Mouse (Mus musculus) heart, postnatal 0 days (tissue): ENCODE results near the gene Defb28. TPM values are rescaled to one million over a fixed set of nuclear protein-coding genes. Genes with fewer than 3 reads are reported as not detected.

Source experiments
- ATAC-seq: fragments of 200-750 bp; cut with Nextera tagmentation; 2 replicates; pipeline ENCODE4 v1.8.0; 2017; ENCODE audit warnings: low read depth, moderate number of reproducible peaks, moderate library complexity; ENCODE audit not compliant: insufficient read depth
- DNase-seq: peaks from one replicate; pipeline ENCODE4 v3.0.0-alpha.2; 2016; ENCODE audit warnings: low spot score
- H3K27ac ChIP-seq: fragments of 300-500 bp; sonication (generic); 2 replicates; pipeline ENCODE4 v1.5.1; 2014; ENCODE audit warnings: low read depth, mild to moderate bottlenecking
- H3K27me3 ChIP-seq: fragments of 300-500 bp; sonication (generic); 2 replicates; pipeline ENCODE4 v1.6.1; 2014; ENCODE audit warnings: low read length, mixed read lengths; ENCODE audit not compliant: control insufficient read depth, insufficient read depth
- H3K36me3 ChIP-seq: fragments of 300-500 bp; sonication (generic); replicated peaks from 2 replicates; pipeline ENCODE4 v1.6.1; 2014; ENCODE audit warnings: low read length, mixed read lengths; ENCODE audit not compliant: control insufficient read depth, insufficient read depth
- H3K4me1 ChIP-seq: fragments of 300-500 bp; sonication (generic); 2 replicates; pipeline ENCODE4 v1.6.1; 2014; ENCODE audit warnings: antibody characterized with exemption; ENCODE audit not compliant: control insufficient read depth, insufficient read depth
- H3K4me2 ChIP-seq: fragments of 300-500 bp; sonication (generic); 2 replicates; pipeline ENCODE4 v1.6.1; 2014; ENCODE audit warnings: low read depth, mild to moderate bottlenecking, low read length, moderate library complexity
- H3K4me3 ChIP-seq: fragments of 300-500 bp; sonication (generic); 2 replicates; pipeline ENCODE4 v1.5.1; 2014; ENCODE audit warnings: low read depth, low read length
- H3K9ac ChIP-seq: fragments of 300-500 bp; sonication (generic); replicated peaks from 2 replicates; pipeline ENCODE4 v1.6.1; 2014; ENCODE audit warnings: low read depth, low read length, mixed read lengths
- H3K9me3 ChIP-seq: fragments of 300-500 bp; sonication (generic); replicated peaks from 2 replicates; pipeline ENCODE4 v1.6.1; 2016; ENCODE audit warnings: low read length; ENCODE audit not compliant: control insufficient read depth
- CTCF ChIP-seq: IDR thresholded peaks from 2 replicates; pipeline ENCODE4 v1.5.1; 2016; ENCODE audit warnings: antibody characterized with exemption, control low read depth, low read depth
- EP300 ChIP-seq: IDR thresholded peaks from 2 replicates; pipeline ENCODE4 v1.6.1; 2016; ENCODE audit warnings: antibody characterized with exemption, low read depth
- WGBS: fragments of 180-500 bp; shearing (Covaris S2); extraction: QIAGEN DNeasy Blood & Tissue Kit; methylation state at CpG from one replicate; pipeline ENCODE4 v1.1.7; 2014; 5-methylcytosine and 5-hydroxymethylcytosine counted together
- polyA plus RNA-seq: library from polyadenylated mRNA; unstranded; fragments of >200 nt; fragmentation: Nextera tagmentation; extraction: Ambion mirVana; gene quantifications from 2 replicates; pipeline ENCODE4 v1.2.1, GENCODE M21; 2015
- total RNA-seq: library from RNA; depleted of rRNA; stranded (reverse); fragments of >200 nt; gene quantifications from 2 replicates; pipeline ENCODE4 v1.2.3, GENCODE M21; 2014; ENCODE audit warnings: low replicate concordance

Defb28 gene
- total and polyA plus RNA-seq, 2 experiments from 2014 or later, result not detected

GRCm38 (mm10) chr2:152487024-152487423 is 31.0 kb upstream of the Defb28 start:
- Histone ChIP-seq H3K9me3 (no peaks in the 10 kb centered on the region), H3K4me1 (no peaks in the 10 kb centered on the region), H3K36me3 (no peaks in the 10 kb centered on the region), H3K27me3 (no peaks in the 10 kb centered on the region), H3K9ac (no peak overlapping the region), H3K27ac (no peak overlapping the region), H3K4me2 (no peak overlapping the region), H3K4me3 (no peak overlapping the region)
- TF ChIP-seq EP300, result no peak
- peak; percentile 21; the same call in 1 of the 2 replicates for TF ChIP-seq CTCF
- ATAC-seq (no peak), DNase-seq (no peak)
- 69% methylated on average over 2 of the region's 2 CpGs for WGBS

GRCm38 (mm10) chr2:152490038-152490437 is 28.0 kb upstream of the Defb28 start, which contains the start of gene Defb22:
Gene Defb22 (minus strand): TSS chr2:152490138.
- H3K4me1 ChIP-seq, result no peaks in the 10 kb centered on the region
- ATAC-seq (no peak), DNase-seq (no peak)
- no peak within 1 kb of the TSS for H3K27ac ChIP-seq
- H3K4me2 ChIP-seq, result no peak within 1 kb of the TSS
- TF ChIP-seq CTCF (no peak), EP300 (no peak)
- H3K4me3 ChIP-seq, result no peak within 1 kb of the TSS
- H3K9me3 ChIP-seq, result no peaks in the 10 kb centered on the region
- H3K9ac ChIP-seq, result no peak within 1 kb of the TSS
- no peaks in the 10 kb centered on the region for H3K36me3 ChIP-seq
- no peaks in the 10 kb centered on the region for H3K27me3 ChIP-seq

GRCm38 (mm10) chr2:152493151-152493550 is 24.9 kb upstream of the Defb28 start:
- H3K4me3 ChIP-seq, result no peak overlapping the region
- no peak overlapping the region for H3K27ac ChIP-seq
- H3K36me3 ChIP-seq, result no peaks in the 10 kb centered on the region
- H3K9ac ChIP-seq, result no peak overlapping the region
- H3K4me1 ChIP-seq, result no peaks in the 10 kb centered on the region
- no peaks in the 10 kb centered on the region for H3K9me3 ChIP-seq
- ATAC-seq (no peak), DNase-seq (no peak)
- 77% methylated on average over 6 of the region's 6 CpGs for WGBS
- TF ChIP-seq CTCF (no peak), EP300 (no peak)
- no peaks in the 10 kb centered on the region for H3K27me3 ChIP-seq
- no peak overlapping the region for H3K4me2 ChIP-seq

- no peaks in the 10 kb centered on the region for H3K4me1 ChIP-seq
- H3K27ac ChIP-seq, result no peak overlapping the region
- H3K4me3 ChIP-seq, result no peak overlapping the region
- H3K27me3 ChIP-seq, result no peaks in the 10 kb centered on the region
- no peak for DNase-seq
- no peak overlapping the region for H3K9ac ChIP-seq
- TF ChIP-seq EP300 (no peak), CTCF (no peak)
- H3K9me3 ChIP-seq, result no peaks in the 10 kb centered on the region
- WGBS, result 65% methylated on average over 6 of the region's 6 CpGs
- no peak for ATAC-seq
- no peaks in the 10 kb centered on the region for H3K36me3 ChIP-seq
- H3K4me2 ChIP-seq, result no peak overlapping the region
Observed at GRCm38 (mm10) chr2:152498020-152498419, 20.0 kb upstream of the Defb28 start.

DNA sequence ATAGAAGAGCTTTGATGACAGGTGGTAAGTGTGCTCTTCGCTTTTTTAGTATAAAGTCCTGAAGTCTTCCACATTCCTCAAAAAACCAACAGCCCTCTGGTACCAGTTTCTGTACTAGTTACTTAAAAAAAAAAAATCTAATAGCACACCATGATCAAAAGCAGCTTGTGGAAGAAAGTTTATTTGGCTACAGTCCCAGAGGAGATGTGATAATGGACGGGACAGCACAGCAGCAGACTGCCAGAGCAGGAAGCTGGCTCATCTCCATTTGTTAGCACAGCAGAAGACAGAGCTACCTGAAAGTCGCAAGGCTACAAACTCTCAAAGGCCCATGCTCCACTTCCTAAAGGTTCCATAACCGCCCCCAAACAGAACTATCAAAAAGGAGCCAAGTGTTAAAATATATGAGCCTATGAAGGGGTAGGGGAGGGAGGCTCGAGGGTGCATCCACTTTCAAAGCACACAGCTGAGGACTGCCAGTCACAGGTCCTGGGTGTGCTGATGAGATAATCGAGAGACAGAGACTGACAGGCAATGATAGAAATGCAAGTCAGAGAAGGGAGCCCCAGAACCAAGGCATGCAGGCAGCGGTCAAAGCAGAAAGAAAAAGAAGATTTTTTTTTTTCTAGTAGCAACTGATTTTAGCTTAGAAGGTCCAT is 17.7 kb upstream of the Defb28 start:
- H3K4me2 ChIP-seq, result no peak overlapping the region

DNA sequence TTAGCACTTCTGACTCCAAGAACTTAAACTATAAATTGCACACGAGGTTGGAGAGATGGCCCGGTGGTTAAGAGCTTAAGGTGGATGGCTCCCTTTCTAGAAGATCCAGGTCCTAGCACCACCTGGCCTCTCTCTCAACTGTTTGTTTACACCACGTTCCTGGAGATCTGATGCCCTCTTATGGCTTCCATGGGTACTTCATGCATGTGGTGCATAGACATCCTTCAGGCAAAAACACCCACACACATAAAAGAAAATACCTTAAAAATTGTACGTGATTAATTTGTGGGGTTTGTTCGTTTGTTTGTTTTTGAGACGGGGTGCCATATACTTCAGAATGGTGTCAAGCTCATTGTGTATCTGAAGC is 17.2 kb upstream of the Defb28 start:
- H3K4me1 ChIP-seq, result no peaks in the 10 kb centered on the region
- no peak overlapping the region for H3K4me3 ChIP-seq
- WGBS, result 76% methylated on average over 6 of the region's 6 CpGs
- peak; percentile 16; the same call in 1 of the 2 replicates for TF ChIP-seq CTCF
- no peak for TF ChIP-seq EP300
- no peaks in the 10 kb centered on the region for H3K36me3 ChIP-seq
- ATAC-seq, result no peak
- H3K27ac ChIP-seq, result no peak overlapping the region
- H3K9ac ChIP-seq, result no peak overlapping the region
- no peak overlapping the region for H3K4me2 ChIP-seq
- no peaks in the 10 kb centered on the region for H3K27me3 ChIP-seq
- no peak for DNase-seq
- H3K9me3 ChIP-seq, result no peaks in the 10 kb centered on the region

More for the DNA sequence above, 17.7 kb upstream of the Defb28 start:
- H3K9me3 ChIP-seq, result no peaks in the 10 kb centered on the region
- no peak overlapping the region for H3K27ac ChIP-seq
- no peaks in the 10 kb centered on the region for H3K4me1 ChIP-seq
- no peaks in the 10 kb centered on the region for H3K27me3 ChIP-seq
- H3K4me3 ChIP-seq, result no peak overlapping the region
- 40% methylated on average over 7 of the region's 7 CpGs for WGBS
- no peak for TF ChIP-seq EP300
- no peak for TF ChIP-seq CTCF
- no peak for ATAC-seq
- no peaks in the 10 kb centered on the region for H3K36me3 ChIP-seq
- H3K9ac ChIP-seq, result no peak overlapping the region
- no peak for DNase-seq
